Mouse (Mus musculus) spleen, adult 18-20 months (tissue): ENCODE measurements around the gene Grid1.
A peak's percentile ranks its signal among the peaks of the same experiment; 100 is the strongest.

Experiments used
- DNase-seq, 2 experiments: peaks; one replicate each; pipeline ENCODE4 v3.0.0; 2022; ENCODE audit warnings: mixed read lengths in 2 of 2

The Grid1 gene

DNA sequence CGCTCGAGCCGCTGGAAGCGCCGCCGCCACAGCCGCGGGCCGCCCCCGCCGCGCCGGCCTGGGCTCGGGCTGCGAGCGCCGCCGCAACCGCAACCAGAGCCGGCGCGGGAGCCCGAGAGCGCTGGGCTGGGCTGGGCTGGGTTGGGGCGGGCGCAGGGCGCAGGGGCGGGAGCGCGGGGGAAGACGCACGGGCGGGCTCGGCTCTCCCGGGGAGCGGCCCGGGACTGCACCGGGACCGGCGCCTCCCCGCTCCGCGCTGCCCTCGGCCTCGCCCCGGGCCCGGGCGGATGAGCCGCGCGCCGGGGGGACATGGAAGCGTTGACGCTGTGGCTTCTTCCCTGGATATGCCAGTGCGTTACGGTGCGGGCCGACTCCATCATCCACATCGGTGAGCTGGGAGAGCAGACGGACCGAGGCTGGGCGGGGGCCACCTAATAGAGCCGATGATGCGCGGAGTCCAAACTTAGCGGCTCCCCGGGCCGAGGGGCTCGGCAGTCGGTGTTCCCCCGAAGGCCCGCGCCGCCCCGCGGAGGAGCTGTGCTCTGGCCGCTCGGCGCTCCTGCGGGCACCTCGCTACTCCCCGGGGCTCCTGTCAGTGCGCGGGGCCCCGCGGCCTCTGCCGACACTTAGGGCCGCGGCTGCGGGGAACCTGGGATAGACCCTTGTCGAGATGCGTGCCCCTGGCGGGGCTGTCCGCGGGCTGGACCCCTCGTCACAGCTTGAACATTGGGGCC lies at the start of gene Grid1:
Gene Grid1, plus strand, starts transcription at position 190 of the 734 bp plus-strand sequence.
- no peak for DNase-seq

DNA sequence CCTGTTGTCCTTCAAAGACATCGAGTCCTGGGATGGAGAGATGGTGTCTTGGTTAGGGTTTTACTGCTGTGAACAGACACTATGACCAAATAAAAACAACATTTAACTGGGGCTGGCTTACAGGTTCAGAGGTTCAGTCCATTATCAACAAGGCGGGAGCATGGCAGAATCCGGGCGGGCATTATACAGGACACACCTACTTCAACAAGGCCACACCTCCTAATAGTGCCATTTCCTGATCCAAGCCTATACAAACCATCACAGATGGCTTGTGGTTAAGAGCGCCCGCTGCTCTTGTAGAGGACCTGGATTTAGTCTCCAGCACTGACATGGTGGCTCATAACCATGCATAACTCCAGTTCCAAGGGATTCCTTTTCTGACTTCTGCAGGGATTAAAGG lies 49.4 kb upstream of the Grid1 start:
- no peak for DNase-seq

DNA sequence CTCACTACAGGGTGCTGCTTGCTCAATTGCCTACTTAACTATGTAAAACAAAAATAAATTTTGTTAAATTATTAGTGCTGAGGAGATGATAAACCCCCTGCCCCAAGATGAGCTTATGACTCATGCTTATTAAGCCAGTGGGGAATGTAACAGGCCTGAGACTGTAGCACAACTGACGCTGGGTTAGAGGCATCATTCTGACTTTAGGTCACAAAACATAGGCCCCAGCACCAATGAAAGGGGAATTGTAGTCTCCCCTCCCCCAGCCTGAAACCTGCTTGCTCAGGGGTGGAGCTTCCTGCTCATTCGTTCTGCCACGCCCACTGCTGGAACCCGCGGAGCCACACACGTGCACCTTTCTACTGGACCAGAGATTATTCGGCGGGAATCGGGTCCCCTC lies 48.3 kb upstream of the Grid1 start:
- no peak for DNase-seq

DNA sequence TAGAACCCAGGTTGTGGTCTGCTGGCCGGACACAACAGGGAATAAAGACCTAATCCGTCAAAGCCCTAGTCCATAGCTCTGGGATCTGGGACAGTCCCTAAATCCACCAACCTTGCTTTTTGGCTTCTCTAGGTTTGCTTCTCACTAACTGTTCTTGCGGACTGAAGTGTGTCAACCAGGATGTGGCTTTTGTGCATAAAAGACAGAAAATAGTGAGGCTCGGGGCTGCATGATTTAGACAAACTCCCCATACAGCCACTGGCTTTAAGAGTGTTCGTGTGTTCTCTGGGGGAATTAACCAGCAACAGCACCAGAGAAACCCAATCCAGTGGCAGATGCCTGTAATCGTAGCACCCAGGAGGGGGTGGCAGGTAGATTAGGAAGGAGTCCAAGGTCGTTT lies 47.8 kb upstream of the Grid1 start:
- no peak for DNase-seq

DNA sequence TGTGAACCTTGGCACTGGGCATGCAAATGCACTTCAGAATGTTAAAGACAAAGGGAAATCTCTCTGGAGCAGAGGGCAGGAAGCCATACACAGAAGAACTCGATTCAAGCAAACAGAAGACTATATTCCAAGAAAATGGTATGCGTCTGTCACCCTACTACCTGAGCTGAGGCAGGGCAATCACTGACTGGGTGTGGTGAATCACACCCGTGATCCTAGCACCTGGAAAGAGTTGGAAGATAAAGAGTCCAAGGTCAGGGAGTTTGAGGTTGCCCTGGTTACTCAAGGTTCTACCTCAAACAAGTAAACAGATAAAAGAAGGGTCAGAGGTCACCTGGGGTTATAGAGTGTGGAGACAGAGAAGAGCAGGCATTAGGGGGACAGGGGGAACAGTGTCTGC lies 46.2 kb upstream of the Grid1 start:
- DNase-seq: no peak

DNA sequence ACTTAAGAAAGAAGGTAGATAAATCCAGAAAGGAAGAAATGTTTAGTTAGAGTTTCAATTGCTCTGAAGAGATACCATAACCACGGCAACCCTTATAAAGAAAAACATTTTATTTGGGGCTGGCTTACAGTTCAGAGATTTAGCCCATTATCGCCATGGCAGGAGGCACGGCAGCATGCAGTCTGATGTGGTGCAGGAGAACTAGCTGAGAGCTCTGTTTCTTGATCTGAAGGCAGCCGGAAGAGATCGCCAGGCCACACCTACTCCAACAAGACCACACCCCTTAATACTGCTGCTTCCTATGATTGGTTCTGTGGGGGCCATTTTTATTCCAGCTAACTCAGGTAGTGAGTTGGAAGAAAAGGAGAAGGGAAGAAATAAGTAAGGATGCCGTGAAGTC lies 45.7 kb upstream of the Grid1 start:
- no peak for DNase-seq

DNA sequence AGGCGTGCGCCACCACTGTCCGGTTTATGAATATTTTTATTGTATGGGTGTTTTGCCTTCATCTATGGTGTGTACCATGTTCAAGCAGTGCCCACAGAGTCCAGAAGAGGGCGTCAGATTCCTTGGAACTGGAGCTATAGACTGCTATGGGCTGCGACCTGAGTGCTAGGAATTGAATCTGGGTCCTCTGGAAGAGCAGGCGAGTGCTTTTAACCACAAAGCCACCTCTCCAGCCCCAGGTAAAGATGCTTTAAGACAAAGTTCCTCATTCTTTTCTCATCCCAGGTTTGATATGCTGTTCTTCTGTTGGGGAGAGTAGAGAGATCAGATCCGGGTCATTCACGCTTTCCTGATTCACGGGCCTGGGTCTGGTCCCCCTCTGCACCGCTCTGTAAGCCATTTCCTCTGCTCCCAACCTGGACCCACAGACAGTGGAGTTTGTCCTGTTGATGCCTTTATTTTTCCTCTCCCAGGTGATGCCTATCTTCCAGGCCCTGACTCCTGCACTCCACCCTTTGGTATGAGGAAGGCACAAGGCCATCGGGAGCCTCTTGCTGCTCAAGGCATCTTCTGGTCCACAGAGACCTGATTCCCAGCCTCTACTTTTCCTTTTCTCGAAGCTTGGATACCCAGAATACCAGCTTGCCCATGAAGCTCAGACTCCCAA lies 43.1 kb upstream of the Grid1 start:
- no peak for DNase-seq

DNA sequence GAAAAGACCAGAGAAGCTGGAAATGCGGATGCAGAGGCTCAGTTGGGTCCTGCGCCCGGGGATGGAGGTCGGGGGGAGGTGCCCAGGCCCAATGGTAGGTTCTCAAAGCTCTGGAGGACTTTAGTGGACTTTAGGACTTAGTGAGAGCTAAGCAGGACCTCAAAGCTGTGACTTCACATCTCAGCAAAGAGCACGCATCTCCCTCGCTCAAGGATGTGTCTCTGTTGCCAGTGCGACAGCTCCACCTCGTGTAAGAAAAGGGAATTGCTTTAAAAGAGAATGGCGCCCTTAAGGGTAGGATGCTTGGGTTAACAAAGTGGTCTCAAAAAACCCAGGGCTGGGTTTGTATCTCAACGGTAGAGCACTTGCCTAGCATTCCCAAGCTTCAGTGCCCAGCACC lies 42.1 kb upstream of the Grid1 start:
- DNase-seq: peak in 1 of 2 experiments; percentile 25

DNA sequence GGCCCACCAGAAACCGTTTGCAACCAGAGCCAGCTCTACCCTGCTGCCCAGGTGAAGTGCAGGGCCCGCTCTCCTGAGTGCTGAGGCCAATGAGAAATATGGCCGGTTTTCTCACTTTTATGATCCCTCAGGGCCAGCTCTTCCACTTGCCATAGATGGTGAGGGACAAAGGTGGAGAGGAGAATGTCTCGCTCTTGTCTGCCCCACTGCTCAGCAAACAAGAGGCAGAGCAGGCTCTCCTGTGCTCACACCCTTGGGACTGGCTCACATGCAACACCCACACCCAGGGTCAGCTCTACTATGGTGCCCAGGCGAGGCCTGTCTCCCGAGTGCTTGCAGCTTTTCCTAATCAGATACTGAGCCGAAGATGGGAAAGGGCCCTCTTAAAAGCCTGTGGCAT lies 41.1 kb upstream of the Grid1 start:
- no peak for DNase-seq

DNA sequence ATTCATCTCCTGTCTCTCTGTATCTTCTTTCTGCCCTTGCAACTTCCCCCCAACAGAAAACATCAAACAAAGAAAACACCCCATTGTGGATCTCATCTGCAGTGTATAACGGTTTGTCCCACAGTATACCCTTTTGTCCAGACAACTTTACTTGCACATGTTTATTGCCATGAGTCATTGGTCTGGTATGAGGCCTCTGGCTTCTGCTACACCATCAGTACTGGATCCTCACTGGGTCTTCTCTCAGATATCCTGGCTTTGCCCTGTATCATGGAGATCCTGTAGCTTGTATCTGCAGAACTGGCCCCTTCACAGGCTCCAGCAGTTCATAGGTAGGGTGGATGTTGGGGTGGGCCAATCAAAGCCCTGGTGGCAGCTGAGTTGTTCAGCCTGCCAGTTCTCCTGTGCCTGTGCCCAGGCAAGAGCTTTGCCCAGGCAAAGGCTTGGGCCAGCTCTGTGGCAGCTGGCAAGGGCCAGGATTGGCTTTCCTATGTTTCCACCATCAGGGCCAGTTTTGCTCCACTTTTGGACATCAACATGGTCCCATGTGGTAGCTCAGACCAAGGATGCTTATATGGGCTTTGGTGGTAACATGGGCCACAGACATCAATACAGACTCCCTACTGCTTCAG lies 26.4 kb upstream of the Grid1 start:
- DNase-seq: no peak

DNA sequence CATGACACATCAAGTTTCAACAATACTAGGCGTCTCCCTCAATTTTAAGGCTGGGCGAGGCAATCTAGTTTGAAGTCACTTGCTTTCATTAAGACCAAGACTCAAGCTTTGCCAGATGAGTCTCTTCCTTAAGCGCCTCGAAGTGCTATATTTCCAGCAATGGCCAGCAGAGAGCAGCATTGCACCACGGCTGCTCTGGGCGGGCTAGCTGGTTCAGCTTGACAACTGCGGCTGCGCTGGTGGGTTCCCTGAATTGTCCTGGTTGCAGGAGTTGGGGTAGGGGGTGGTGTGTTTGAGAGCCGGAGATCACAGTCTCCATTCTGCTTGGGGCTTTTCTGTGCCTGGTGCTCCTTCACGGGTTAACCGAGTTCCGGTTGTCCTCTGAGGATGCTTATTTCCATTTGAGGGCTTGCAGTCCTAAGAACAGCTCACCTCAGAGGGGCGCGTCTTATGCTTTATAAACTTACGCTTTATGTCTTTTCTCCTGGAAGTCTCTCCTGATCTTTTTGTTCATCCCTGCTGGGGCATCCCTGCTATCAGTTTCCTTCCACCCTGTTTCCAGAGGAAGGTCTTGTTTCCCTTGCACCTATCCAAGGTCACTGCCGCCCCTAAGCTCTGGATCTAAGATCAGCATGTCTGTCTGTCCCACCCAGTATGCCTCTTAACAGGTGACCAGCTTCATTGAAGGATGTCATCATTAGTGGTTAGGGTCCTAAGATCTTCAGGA lies 9.0 kb upstream of the Grid1 start:
- DNase-seq: peak in 1 of 2 experiments; percentile 56

DNA sequence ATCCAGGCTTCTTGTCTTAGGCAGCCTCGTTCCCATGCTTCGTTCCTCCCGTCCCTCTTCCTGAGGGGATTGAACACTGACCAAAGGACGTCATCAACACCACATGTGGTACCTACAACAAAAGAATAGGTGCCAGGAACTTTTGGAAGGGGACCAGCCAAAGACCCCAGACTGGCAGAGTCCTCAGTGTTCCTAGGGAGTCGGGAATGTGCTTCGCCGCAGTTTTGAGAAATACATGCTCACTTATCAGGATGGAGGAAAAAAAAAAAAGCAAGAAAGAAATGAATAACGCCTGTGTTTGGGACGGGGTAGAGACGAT lies 8.5 kb upstream of the Grid1 start:
- no peak for DNase-seq

DNA sequence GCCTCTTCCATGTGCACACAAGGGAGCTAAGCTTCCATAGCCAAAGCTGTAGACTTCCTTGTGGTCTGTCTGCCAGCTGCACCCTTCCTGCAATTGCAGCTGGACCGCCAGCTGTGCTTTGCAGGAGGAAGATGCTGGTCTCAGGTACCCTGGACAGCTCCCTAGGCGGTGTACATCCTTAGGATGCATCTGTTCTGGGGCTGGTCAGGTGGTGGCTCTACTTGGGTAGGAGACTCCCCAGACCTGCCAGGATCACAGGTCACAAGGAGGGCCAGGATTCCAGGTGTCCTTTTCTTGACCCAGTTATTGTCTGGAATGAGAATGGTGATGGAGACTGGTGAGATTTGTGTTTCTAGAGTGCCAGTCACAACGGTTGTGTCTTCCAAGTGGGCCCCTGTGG lies 3.6 kb upstream of the Grid1 start:
- no peak for DNase-seq

DNA sequence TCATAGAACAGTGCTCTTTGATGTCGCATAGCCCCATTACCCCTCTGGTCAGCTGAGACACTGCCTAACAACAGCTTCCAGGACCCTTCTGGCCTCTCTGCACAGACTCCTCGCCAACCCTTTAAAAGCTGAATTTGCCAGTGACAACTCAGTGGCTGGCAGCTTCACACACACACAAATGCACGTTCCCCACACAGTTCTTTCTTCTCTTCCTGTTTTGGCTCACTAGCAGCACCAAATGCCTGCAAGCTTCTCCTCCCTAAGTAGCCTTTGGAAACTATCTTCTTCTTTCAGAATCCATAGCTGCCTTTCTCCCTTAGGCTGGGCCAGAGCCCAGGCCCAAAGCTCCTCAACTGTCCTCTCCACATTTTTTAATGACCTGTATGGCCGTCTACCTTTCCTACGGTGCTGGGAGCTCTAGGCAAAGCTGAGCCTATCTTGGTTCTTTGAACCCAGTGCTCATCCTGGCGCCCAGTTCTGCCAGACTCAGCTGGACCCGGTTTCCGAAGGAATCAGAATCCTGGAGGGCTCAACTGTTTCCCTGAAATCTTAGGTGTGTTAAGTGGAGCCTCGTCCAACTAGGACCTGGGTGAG lies 1.4 kb upstream of the Grid1 start:
- DNase-seq: no peak

DNA sequence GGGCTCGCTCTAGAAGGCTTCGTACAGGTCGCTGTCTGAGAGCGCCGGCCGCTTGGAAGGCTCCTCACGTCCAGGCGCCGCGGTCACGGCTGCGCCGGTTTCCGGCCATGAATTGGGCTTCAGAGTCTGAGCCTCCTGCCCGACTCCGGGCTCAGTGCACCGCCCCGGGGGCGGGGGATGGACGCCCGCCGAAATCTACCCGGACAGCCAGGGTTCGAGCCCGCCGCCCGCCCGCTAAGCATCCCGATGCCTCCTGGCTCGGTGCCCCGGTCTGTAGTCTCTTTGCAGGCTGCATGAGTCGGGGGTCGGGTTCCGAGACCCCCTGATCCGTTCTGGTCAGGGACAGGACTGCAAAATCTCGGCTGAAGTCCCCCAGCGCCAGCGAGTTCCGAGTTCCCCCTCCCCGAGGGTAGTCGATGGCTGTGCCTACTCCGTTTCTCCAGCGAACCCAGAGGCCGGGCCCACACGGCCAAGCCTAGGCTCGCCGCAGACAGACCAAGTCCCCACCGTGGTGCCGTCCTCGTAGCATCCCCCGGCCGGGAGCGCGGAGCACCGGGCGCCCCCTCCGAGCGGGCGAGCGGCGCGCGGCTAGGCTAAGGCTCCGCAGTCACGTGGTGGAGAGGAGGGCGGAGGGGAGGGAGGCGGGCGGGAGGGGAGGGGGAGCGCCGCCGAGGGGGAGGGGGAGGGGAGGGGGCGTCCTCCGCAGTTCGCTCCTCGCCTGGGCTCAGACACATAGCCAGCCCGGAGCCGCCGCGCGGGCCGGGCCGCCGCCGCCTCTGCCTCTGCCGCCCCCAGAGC lies 588 bp upstream of the Grid1 start:
- DNase-seq: no peak

DNA sequence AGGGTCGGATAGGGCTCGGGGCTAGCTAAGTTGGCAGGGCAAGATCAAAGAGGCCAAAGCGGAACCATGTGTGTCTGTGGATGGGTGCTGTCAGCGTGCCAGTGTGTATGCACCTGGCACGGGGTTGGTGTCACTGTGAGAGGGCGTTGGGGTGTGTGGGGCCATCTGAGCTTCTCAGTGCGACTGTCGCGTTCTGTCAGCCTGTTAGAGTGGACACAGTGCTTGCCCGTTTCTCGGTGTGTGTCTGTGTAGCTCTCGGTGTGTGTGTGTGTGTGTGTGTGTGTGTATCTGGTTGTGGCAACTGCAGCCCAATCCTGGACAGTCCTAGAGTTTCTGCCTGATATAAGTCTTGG lies 721 bp downstream of the Grid1 start:
- no peak for DNase-seq

DNA sequence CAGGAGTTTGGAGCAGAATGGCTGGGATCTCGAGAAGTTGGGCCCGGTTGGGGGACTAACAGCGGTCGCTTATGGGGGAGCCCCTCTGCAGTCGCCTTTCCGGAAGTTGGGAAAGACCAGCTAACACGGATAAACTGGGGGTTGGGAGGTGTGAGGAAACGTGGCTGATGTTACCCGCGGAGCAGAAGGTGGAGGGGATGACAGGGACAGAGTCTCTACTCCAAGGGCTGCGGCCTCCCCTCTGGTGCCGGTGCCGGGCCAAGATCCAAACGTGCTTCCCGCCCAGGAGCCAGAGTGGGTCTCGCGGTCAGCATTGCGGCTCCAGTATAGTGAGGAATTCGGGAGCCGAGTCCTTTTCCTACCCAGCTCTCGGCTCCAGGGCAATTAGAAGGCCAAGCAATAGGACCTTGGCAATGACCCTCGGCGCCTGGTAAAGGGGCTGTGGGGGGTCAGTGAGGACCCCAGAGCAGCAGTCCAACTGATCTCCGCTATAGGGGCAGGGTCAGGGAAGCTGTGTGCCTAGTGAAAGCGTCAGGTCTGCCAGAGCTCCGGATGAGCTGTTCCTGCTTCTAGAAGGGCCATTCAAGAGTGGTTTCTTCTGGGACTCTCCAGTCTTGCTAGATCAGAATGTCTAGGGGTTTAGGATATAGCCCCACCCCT lies 1.4 kb downstream of the Grid1 start:
- DNase-seq: no peak

DNA sequence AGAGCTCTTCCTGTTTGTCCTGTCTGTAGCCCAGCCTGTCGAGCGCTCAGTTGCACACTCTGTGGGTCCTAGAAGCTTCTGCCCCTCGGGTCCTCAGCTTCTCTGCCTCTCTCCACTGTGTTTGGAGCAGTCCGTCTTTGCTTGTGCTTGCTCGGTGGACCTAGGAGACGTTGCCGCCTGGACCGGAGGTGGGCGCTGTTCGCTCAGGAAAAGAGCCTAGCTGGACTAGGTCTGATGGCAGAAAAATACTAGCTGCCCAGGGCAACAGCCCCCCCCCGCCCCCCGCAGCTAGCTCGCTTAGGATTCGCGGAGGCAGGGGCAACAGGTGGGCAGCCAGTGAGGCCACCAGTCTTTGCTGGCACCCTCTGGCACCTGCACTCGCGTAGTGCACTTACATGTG lies 3.2 kb downstream of the Grid1 start:
- DNase-seq: no peak

DNA sequence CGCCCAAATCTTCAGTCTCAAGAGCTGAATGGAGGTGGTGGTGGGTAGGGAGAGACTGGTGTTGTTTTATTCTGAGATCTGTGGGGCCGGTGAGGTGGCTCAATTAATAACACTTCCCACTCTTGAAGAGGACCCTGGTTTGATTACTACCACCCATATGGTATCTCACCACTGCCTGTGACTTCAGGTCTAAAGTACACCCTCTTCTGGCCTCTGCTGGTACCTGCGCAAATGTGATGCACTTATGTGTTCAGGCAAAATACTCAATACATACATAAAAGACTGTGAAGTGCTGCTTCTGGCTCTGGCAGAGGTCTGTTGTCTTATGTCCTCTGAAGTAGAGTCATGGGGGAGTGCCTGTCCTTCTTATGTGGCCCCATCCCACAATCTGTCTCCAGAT lies 4.3 kb downstream of the Grid1 start:
- DNase-seq: no peak

DNA sequence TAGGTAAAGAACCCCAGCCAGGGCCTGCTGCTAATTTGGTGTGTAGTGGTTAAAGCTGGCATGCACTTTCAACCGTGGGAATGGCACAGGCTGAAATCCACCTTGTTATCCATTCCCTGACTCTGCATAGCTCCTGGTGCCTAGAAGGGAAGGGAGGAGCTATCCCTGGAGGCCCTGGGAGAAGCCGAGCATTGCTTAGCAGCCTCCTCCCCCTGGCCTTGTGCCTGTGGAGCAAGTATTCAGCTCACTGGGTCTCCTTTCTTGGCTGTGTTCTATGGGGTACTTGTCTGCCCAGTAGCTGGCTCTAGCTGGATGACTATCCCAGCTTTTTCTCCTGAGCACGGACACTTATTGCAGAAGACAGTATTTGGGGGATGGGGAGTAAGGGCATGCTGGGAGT lies 6.0 kb downstream of the Grid1 start:
- no peak for DNase-seq

DNA sequence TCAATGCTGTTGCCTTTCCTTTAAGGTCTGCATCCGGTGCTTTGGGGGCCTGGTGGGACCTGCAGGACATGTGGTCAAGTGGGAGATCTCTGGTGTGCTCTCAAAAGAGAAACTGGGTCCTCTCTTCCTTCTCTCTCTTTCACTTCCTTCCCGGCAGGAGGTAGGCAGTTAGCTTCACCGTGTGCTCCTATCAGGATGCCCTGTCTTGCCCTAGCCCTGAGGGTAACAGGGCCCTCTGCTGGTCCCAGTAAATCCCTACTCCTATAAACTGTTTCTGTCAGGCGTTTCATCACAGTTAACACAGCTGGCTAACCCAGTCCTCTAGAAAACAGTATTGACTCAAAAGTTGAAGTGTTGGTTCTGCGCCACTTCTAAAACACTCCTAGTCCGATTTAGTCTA lies 9.9 kb downstream of the Grid1 start:
- DNase-seq: no peak

DNA sequence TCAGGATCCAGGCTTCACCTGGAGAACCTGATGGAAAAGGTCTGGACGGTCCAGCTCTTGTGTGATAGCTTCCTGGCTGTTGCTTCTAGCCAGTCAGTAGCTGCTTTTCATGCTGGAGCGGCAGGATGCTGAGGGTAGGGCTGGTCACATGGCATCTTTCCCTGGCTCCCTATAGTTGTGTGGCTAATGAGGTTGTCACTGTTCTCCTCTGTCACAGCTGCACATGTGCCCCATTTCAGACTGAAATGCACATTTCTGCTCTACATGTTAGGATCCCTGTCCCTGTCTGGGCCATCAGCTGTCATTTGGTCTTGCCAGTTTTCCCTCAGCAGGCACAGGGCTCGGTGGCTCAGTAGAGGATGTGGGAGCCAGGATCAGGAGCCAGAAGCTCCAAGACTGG lies 17.2 kb downstream of the Grid1 start:
- no peak for DNase-seq
